Mouse (Mus musculus): ENCODE results near the gene Cep112. TPM values are rescaled to one million over a fixed set of nuclear protein-coding genes. Genes with fewer than 3 reads are reported as not detected.

The Cep112 gene
- polyA plus RNA-seq, 2 experiments from 2014 or later: 4.5 to 5.8 TPM

GRCm38 (mm10) chr11:108885276-108885896 is 460.4 kb downstream of the Cep112 start:
- no peak for ATAC-seq

DNA sequence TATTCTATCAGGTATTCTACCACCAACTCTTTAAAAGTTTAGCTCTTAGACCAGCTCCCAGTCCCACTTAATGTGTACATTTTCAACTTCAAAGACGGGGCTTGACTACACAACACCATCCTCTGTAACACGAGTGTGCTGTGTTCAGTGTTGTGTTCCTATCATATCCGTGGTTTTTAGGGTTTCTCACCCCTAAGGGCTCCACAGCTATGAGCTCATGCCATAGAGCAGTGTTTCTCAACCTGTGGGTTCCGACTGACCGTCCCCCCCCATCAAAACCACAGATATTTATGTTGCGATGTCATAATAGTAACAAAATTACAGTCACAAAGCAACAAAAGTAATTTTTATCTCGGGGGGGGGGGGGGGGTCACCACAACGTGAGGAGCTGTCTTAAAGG is 461.1 kb downstream of the Cep112 start:
- no peak for ATAC-seq

GRCm38 (mm10) chr11:108889121-108889520 is 464.1 kb downstream of the Cep112 start:
- ATAC-seq: no peak

GRCm38 (mm10) chr11:108890544-108890943 is 465.6 kb downstream of the Cep112 start:
- ATAC-seq: no peak

DNA sequence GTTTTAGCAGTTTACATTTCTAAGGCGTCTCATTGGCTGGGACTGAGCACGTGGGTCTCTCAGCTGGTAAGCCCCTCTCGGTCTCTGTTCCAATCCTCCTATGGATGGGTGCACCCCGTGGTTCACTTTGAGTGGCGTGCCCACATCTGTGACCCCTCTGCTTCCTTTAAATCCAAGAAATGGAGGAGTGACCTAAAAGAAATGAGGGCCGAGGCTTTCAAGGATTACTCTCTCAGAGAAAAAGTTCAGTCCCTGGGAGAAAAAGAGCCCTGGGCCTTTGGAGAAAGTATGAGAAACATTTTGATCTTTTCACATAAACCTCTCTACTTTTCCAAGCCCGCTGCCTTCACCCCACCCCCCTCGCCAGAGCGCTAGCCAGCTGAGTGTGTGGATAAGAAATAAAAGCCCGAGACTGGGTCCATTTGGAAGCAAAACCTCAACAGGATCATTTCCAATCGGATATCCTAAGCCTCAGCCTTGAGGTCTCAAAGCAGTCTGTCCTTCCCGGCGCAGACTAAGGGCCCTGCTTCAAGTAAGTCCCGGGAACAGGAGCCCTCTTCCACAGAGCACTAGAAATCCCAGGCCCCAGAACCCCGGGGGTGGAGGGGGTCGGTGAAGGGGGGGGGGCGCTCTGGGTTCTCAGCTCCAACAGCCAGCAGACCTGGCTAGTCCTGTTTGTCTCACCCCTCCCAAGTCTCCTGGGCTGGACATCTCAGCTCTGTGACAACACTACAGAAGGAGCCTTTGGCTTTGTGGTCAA is 466.3 kb downstream of the Cep112 start:
- ATAC-seq: no peak

DNA sequence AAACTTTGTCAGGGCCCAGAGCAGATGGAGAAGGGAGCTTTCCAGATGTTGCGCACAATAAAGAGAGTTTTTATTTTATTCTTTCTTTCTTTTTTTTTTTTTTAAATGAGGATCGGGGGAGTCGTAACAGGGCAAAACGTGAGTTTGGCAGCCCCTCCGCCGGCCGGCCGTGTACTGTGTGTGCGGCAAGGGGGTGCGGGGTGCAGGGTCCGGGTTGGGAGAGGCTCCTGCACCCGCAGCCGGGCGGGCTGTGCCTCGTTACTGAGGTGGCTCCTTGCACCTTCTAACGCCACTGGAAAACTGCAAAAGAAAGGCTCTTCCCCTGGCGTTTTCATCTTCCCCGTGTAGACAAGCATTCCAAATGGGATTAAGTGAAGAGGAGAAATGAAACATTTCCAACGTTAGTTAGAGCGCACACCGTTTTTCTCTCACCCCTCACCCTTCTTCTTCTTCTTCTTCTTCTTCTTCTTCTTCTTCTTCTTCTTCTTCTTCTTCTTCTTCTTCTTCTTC is 466.9 kb downstream of the Cep112 start:
- ATAC-seq: no peak

DNA sequence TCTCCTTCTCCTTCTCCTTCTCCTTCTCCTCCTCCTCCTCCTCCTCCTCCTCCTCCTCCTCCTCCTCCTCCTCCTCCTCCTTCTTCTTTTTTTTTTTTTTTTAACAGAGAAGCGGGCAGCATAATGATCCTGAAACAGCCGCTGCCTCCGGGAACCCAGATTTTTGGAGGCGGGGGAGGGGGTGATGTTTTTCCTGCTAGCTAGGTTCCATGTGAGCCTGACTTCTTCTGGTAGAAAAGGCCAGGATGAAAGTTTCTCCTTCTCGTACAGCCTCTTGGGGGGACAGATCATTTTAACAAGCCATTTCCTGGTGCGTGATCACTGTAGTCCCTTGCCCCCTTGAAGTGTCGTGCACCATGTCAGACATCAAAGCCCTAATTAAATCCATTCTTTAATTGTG is 467.4 kb downstream of the Cep112 start:
- no peak for ATAC-seq

DNA sequence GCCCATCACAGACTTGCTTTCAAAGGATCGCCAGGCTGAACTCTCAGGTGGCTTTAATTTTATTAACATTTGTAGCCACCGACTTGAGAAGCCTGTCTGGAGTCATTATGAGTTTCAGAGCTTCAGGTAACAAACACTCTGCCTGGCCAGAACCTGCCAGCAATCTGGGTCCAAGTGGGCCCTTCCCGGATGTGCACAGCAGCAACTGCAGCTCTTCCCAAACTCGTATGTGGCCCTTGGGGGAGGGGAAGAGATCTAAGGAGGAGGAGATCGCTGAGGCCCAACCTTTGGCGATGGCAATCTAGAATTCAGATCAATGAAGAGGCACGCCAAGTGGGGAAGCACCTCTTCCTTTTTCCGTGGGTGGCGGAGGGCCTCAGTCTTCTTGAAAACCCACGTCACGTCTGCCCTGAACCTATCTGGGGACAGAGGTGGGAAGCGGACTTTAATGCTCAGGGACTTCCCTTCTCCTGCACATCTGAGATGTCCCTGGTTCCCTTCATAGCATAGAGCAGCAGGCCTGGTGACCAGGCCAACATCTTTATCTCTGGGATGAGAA is 468.3 kb downstream of the Cep112 start:
- ATAC-seq: peak; percentile 88

- ATAC-seq: no peak
These were observed 469.0 kb downstream of the Cep112 start for GRCm38 (mm10) chr11:108893855-108894510.

DNA sequence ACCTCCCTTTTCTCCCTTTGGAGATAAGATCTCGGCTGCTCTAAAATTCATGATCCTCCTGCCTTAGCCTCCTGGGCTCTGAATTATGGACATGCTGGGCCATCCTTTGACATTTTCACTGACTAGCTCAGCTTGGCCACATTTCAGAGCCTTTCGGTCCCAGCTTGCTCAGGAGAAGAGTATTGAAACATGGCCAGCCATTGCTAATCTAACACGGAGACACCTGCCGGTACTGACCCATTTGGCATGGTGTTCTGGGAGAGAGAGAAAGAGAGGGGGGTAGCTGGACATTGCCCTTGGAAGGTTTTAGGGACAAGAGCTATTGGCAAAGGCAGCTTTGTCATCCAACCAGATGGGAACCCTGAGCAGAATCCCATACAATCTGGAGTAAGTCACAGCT is 472.0 kb downstream of the Cep112 start:
- no peak for ATAC-seq

DNA sequence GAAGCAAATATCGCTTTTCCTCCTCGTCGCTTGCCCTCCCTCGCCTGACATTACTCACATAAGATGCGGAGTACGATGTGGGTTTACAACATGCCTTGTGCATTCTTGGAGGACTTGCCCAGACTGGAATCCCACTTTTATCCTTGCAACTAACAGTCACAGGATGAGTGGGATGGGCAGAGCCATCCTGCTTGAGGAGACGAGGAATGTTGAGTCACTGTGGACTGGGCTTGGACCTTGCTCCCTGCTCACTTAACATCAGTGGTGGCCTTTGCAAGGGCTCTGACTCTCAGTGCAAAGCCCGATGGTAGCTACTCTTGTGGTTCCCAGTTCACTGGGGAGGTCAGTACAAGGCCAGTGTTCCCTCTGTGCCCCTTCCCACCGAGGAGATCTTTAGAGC is 473.1 kb downstream of the Cep112 start:
- no peak for ATAC-seq

DNA sequence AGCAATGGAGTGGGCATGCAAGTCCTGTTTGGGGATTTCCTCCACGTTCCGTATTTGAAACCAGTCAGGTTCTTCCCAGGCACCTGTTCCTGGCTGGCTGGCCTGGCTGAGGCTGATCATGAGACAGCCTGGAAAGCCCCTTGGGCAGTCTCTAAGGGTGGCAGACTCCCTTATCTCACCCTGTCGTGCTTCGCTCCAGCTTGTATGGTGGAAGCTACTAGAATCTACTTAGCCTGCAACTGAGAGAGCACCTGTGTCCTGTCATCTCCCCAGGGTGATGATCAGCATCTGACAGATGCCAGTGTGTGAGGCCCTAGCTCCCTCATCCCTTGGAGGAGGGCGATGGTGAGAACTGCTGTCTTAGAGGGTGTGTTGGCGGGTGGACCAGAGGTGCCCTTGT is 473.5 kb downstream of the Cep112 start:
- no peak for ATAC-seq

DNA sequence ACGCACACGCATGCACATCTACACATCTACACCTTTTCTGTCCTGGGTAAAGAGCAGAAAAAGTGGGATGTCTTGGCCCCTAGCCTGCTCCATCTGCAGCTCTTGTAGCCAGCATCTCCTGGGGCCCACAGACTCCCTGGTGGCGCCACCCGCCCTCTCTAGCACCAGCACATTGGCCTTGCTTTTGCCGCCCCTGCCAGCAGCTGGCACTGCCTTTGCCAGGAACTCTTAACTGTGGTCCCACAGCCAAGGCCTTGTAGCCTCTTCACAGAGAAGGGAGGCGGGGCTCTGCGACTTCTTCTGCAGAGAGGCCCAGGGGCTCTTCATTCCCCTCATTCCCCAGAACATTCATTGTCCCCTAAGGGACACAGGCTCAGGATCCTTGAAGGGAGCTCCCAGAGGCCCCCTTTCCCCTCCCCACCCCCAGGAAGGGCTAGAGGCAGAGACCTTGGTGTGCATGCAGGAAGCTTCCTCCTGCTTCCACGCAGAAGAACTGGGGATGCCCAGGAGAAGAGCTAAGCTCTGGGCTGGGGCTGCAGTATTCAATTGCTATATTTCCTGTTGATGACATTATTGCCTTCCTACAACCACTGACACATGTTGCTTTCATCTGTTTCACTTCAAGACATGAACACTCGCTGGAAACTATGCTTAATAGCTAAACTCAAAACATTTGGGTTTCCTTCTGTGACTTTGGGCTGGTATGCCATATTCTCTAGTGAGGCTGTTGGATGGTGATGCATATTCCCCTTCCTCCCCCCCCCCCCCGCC is 475.9 kb downstream of the Cep112 start:
- peak; percentile 61 for ATAC-seq

DNA sequence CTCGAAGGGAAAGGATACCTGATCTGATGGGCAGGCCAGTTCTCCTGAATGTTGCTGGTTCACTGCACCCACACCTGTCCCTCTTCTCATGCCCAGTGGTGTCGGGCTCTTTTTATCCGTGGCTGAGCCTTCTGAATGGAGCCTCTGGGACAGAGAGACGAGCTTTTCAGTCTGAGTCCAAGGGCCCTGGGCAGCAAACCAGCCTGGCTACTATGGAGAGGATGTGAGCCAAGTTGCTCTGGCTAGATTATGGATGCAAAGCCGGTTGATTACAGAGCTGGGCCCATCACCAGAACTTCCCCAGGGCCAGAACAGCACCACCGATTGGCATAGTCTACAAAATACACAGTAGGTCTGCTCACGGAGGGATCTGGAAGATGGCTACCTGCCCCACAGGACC is 476.7 kb downstream of the Cep112 start:
- ATAC-seq: no peak

- no peak for ATAC-seq
These were observed 477.3 kb downstream of the Cep112 start for GRCm38 (mm10) chr11:108902303-108902702.

GRCm38 (mm10) chr11:108906590-108907254 is 481.7 kb downstream of the Cep112 start:
- no peak for ATAC-seq

GRCm38 (mm10) chr11:108909396-108910195 is 484.6 kb downstream of the Cep112 start:
- ATAC-seq: no peak
